In genomic region chr16:72993189-72993588, GRCm38 (mm10) we compare ENCODE assay signal across 22 mouse cellular contexts.
DNase-seq lines count a peak whose midpoint lies in the region; ATAC-seq and TF ChIP-seq lines count a peak whose summit lies in the region.
"Had no signal": no experiment of that assay in that cellular context is flagged by ENCODE, and none has a peak within 500 bp of the region (broad histone marks: within the 10 kb centered on the region; RNA-seq: fewer than 3 reads in every experiment).

No protein-coding gene starts in this region.

- no peak for TF ChIP-seq CTCF in liver, adult 2 months (IDR thresholded peaks at IDR 0.05; ENCODE audit: low read depth, low read length)

- H3K79me2 ChIP-seq in liver, adult 2 months (ENCODE audit: control insufficient read depth, insufficient read depth, low read length), result no peaks in the 10 kb centered on the region

- H3K4me3 ChIP-seq in liver, adult 2 months (ENCODE audit: insufficient read depth, low read depth, low read length), result no peak overlapping the region
- no peak overlapping the region for H3K4me3 ChIP-seq in liver, embryonic 11.5 days (ENCODE audit: low read depth, low read length)
- no peak overlapping the region for H3K4me3 ChIP-seq in limb, embryonic 12.5 days (replicated peaks)
- H3K4me3 ChIP-seq in stomach, embryonic 15.5 days (replicated peaks), result no peak overlapping the region
- H3K4me3 ChIP-seq: forebrain, embryonic 10.5 days; heart, embryonic 10.5 days; hindbrain, embryonic 12.5 days; lung, embryonic 15.5 days; midbrain, embryonic 10.5 days; neural tube, embryonic 13.5 days had no signal

- H3K27ac ChIP-seq in liver, adult 2 months (replicated peaks; ENCODE audit: insufficient read depth, low read depth, low read length), result no peak overlapping the region
- H3K27ac ChIP-seq in liver, embryonic 11.5 days (ENCODE audit: low read depth, low read length), result no peak overlapping the region
- H3K27ac ChIP-seq in limb, embryonic 12.5 days, result no peak overlapping the region
- no peak overlapping the region for H3K27ac ChIP-seq in stomach, embryonic 15.5 days
- H3K27ac ChIP-seq: forebrain, embryonic 10.5 days; heart, embryonic 10.5 days; hindbrain, embryonic 12.5 days; lung, embryonic 15.5 days; midbrain, embryonic 10.5 days; neural tube, embryonic 13.5 days had no signal

- no peaks in the 10 kb centered on the region for H3K9me3 ChIP-seq in liver, embryonic 11.5 days (ENCODE audit: control insufficient read depth, low read length)
- no peaks in the 10 kb centered on the region for H3K9me3 ChIP-seq in limb, embryonic 12.5 days
- H3K9me3 ChIP-seq in stomach, embryonic 15.5 days, result no peaks in the 10 kb centered on the region
- H3K9me3 ChIP-seq: forebrain, embryonic 10.5 days; heart, embryonic 10.5 days; hindbrain, embryonic 12.5 days; lung, embryonic 15.5 days; midbrain, embryonic 10.5 days; neural tube, embryonic 13.5 days had no signal

- H3K36me3 ChIP-seq in liver, adult 2 months (ENCODE audit: control insufficient read depth, insufficient read depth, low read length), result no peaks in the 10 kb centered on the region
- H3K36me3 ChIP-seq in liver, embryonic 11.5 days (ENCODE audit: control insufficient read depth, insufficient read depth, low read length), result 0 out of 2 replicates have a peak, but pooled peaks cover 2% of the 10 kb centered on the region
- peaks cover 34% of the 10 kb centered on the region for H3K36me3 ChIP-seq in limb, embryonic 12.5 days
- H3K36me3 ChIP-seq in stomach, embryonic 15.5 days, result 0 out of 2 replicates have a peak, but pooled peaks cover 3% of the 10 kb centered on the region
- H3K36me3 ChIP-seq: G1E had no signal

- 29% methylated on average over 8 of the region's 8 CpGs for WGBS in liver, adult 2 months
- WGBS in liver, embryonic 11.5 days, result 56% methylated on average over 8 of the region's 8 CpGs
- WGBS in limb, embryonic 12.5 days, result 72% methylated on average over 8 of the region's 8 CpGs
- 30% methylated on average over 8 of the region's 8 CpGs for WGBS in stomach, embryonic 15.5 days

- no peaks in the 10 kb centered on the region for H3K27me3 ChIP-seq in liver, adult 2 months (ENCODE audit: control insufficient read depth, insufficient read depth, low read length)
- H3K27me3 ChIP-seq in liver, embryonic 11.5 days (replicated peaks; ENCODE audit: control insufficient read depth, insufficient read depth, low read length), result no peaks in the 10 kb centered on the region
- no peaks in the 10 kb centered on the region for H3K27me3 ChIP-seq in limb, embryonic 12.5 days
- no peaks in the 10 kb centered on the region for H3K27me3 ChIP-seq in stomach, embryonic 15.5 days (replicated peaks)
- H3K27me3 ChIP-seq: hindbrain, embryonic 12.5 days; lung, embryonic 15.5 days; neural tube, embryonic 13.5 days had no signal

- no peak overlapping the region for H3K9ac ChIP-seq in liver, adult 2 months (ENCODE audit: low read depth, low read length)
- H3K9ac ChIP-seq in liver, embryonic 11.5 days (ENCODE audit: low read depth, low read length), result no peak overlapping the region
- no peak overlapping the region for H3K9ac ChIP-seq in limb, embryonic 12.5 days (replicated peaks)
- H3K9ac ChIP-seq in stomach, embryonic 15.5 days, result no peak overlapping the region
- H3K9ac ChIP-seq: forebrain, postnatal 0 days; hindbrain, embryonic 12.5 days; lung, embryonic 15.5 days; neural tube, embryonic 13.5 days had no signal

- H3K4me1 ChIP-seq in liver, adult 2 months (ENCODE audit: control insufficient read depth, insufficient read depth, low read length), result no peaks in the 10 kb centered on the region
- no peaks in the 10 kb centered on the region; the same call in 1 of the 2 replicates for H3K4me1 ChIP-seq in liver, embryonic 11.5 days (replicated peaks; ENCODE audit: control insufficient read depth, insufficient read depth, low read length)
- H3K4me1 ChIP-seq in limb, embryonic 12.5 days (replicated peaks), result peaks cover 17% of the 10 kb centered on the region
- H3K4me1 ChIP-seq in stomach, embryonic 15.5 days, result 0 out of 2 replicates have a peak, but pooled peaks cover 10% of the 10 kb centered on the region
- H3K4me1 ChIP-seq: lung, embryonic 15.5 days had no signal

- H3K4me2 ChIP-seq in liver, embryonic 11.5 days, result no peak overlapping the region
- H3K4me2 ChIP-seq in limb, embryonic 12.5 days, result no peak overlapping the region
- H3K4me2 ChIP-seq in stomach, embryonic 15.5 days, result peak overlapping the region; percentile 2; the same call in 1 of the 2 replicates
- H3K4me2 ChIP-seq: hindbrain, embryonic 12.5 days; lung, embryonic 15.5 days; neural tube, embryonic 13.5 days had no signal

- DNase-seq in embryo, embryonic 10.5 days (ENCODE audit: low spot score), result peak; percentile 22
- DNase-seq in embryo, embryonic 10 days (ENCODE audit: low spot score), result no peak
- DNase-seq in liver, adult 2 months (ENCODE audit: extremely low read depth, low read depth, low spot score), result peak; percentile 3
- no peak for DNase-seq in liver, embryonic 11.5 days (ENCODE audit: low spot score)
- DNase-seq: adrenal gland, postnatal 14 days; cerebellum, adult 9-11 months; forebrain, postnatal 0 days; heart, postnatal 10 days; kidney, postnatal 4 days; lung, postnatal 4 days; thymus, adult 2 months had no signal

- ATAC-seq in liver, embryonic 11.5 days (replicated peaks; ENCODE audit: low FRiP score), result no peak
- peak; percentile 48 for ATAC-seq in limb, embryonic 12.5 days (ENCODE audit: insufficient number of reproducible peaks, insufficient read depth, low FRiP score, low TSS enrichment, low read depth)
- peak; percentile 77 for ATAC-seq in stomach, embryonic 15.5 days (ENCODE audit: insufficient read depth, low FRiP score, low read depth)
- ATAC-seq in megakaryocyte-erythroid progenitor cell, adult 5-6 weeks (replicated peaks; ENCODE audit: low FRiP score, low TSS enrichment, poor library complexity, severe bottlenecking), result no peak
- no peak for ATAC-seq in frontal cortex, adult (ENCODE audit: low TSS enrichment)
- ATAC-seq: forebrain, postnatal 0 days had no signal

- no peak for TF ChIP-seq POLR2A in liver, adult 2 months (IDR thresholded peaks at IDR 0.05; ENCODE audit: extremely low read depth, insufficient read depth, low read length)

Comparison
In these comparisons a context has a peak if more than half of its experiments do, and no peak if none do; other contexts are left out.
1. DNase-seq: peak in embryo, embryonic 10.5 days (single experiment) and liver, adult 2 months (single experiment); none in embryo, embryonic 10 days (single experiment) and liver, embryonic 11.5 days (single experiment).
2. ATAC-seq: peak in limb, embryonic 12.5 days (single experiment) and stomach, embryonic 15.5 days (single experiment); none in liver, embryonic 11.5 days (single experiment), megakaryocyte-erythroid progenitor cell, adult 5-6 weeks (single experiment) and frontal cortex, adult (single experiment).